Mouse (Mus musculus) layer of hippocampus, adult 18-20 months (tissue): ENCODE data around the gene Slc38a7. TPM values are rescaled to one million over a fixed set of nuclear protein-coding genes. Genes with fewer than 3 reads are reported as not detected.
"Not testable (repeated sequence)": the region's sequence is repeated elsewhere in the genome, so short reads cannot be mapped to it uniquely, and the experiment has no call there.

Experiments
- DNase-seq, 2 experiments: peaks; one replicate each; pipeline ENCODE4 v3.0.0; 2022; ENCODE audit warnings: low spot score in 2 of 2
- total RNA-seq, 2 experiments: library from RNA; stranded (reverse); gene quantifications; 2 replicates each; pipeline ENCODE4 v1.2.3; 2021

The Slc38a7 gene
- total RNA-seq, 2 experiments from 2014 or later: 29.7 to 30.8 TPM

- DNase-seq: no peak
These were observed 44.7 kb downstream of the Slc38a7 start for GRCm38 (mm10) chr8:95808631-95809030.

GRCm38 (mm10) chr8:95807861-95808260 is 45.5 kb downstream of the Slc38a7 start:
- peak; percentile 91 to 97 for DNase-seq

GRCm38 (mm10) chr8:95807331-95807843 is 46.0 kb downstream of the Slc38a7 start, which contains the start of gene Cnot1:
Gene Cnot1, minus strand, starts transcription at chr8:95807464.
- DNase-seq: peak; percentile 99

DNA sequence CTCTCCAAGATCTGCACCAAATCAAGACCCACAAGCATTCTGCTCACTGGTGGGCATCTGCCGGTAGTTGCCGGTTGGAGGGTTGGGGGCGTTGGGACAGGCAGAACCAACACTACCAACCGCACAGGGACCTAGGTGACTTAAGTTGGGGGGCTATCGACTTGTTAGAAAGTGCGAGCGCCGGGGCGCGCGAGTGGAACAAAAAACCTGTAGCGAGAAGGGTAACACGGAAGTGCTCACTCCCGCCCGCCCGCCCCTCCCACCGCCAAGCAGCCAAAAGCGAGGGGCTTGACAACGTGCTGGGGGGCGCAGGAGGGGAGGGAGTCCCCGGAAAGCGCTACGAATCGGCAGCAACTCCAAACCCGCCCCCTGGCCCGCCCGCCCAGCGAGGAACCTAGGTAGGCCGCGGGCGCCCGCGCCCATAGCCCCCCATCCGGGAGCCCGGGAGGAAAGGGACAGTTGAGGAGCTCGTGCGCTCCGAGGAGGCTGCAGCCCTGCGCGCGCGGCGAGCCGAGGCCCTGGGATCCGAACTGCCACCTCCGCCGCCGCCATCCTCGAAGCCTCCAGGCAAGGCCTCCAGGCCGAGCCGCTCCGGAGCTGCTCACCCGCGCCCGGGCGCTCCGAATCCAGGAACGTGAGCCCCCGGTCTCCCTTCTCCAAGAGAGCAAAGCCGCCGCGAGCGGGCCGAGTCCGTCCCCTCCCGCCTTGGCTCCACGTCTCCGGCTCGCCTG is 46.7 kb downstream of the Slc38a7 start:
- peak in 1 of 2 experiments; percentile 11 for DNase-seq

DNA sequence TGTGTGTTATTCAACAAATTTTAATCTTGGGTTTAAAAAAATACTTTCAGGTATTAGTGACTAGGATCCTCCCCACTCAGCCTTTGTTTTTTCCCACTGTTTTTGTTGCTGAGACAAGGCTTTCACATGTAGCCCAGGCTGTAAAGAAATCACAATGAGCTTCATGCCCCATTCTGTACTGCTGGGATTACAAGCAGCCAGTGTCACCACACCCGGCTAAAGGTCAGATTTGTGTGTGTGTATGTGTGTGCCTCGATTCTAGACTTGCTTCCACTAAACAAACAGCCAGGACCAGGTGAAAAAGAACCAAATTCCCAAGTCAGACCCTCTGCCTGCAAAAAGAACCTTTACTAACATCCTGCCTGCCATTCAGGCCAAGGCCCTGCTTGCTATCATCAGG is 47.9 kb downstream of the Slc38a7 start:
- no peak for DNase-seq

GRCm38 (mm10) chr8:95802231-95802630 is 51.1 kb downstream of the Slc38a7 start:
- DNase-seq: no peak

DNA sequence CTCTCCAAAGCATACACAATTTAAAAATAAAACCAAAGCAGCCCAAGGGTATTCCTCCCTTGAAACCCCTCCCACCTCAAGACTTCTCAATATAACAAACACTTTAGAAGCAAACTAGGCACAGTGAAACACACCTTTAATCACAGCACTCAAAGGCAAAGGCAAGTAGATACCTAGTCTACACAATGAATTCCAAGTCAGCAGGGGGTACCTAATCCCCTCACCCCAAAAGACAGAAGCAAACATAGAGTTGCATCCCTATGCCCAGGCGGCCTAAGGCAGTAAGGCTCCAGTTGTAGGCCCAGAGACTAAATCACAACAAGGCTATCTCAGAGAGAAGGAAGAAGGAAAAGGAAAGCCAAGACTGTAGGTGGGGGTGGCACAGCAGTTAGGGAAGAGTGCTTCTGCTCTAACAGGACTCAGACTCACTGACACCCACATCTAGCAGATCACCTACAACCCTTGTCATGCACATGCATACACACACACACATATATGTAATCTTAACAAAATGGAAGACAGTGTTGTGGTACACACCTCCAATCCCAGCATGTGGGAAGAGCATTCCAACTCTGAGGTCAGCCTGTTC is 51.8 kb downstream of the Slc38a7 start:
- DNase-seq: no peak

DNA sequence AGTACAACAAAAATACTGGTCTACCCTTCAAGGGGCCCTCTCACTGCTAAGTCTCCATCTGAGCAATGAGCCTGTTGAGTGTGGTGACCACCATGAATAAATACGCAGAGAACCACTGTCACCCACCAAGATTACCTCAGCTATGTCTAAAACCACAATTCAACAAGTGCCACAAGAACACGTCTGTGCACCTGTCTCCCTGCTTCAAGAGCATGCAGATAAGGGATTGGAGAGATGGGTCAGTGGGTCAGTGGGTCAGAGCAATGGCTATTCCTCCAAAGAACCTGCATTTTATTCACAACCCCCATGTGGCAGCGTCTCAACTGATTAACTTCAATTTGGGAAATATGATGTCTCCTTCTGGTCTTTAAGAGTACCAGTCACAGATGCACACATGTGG is 53.0 kb downstream of the Slc38a7 start:
- DNase-seq: no peak

DNA sequence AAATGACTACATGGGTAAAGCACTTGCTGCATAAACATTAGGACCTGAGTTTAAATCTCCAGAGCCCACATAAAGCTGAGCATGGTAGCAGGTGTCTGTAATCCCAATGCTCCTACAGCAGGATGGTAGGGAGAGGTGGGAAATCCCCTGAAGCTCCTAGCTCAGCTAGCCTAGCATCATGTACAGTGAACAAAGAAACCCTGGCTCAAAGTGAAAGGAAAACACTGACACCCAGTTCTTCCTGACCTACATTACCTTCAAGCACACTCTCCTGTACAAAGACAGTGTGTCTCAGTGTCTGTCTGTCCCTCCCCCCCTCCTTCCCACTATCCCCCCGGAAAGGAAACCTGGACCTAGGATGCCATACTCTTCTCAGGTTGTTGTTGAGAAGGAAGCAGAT is 53.4 kb downstream of the Slc38a7 start:
- no peak for DNase-seq

- no peak for DNase-seq
These were observed 54.2 kb downstream of the Slc38a7 start for GRCm38 (mm10) chr8:95799117-95799516.

DNA sequence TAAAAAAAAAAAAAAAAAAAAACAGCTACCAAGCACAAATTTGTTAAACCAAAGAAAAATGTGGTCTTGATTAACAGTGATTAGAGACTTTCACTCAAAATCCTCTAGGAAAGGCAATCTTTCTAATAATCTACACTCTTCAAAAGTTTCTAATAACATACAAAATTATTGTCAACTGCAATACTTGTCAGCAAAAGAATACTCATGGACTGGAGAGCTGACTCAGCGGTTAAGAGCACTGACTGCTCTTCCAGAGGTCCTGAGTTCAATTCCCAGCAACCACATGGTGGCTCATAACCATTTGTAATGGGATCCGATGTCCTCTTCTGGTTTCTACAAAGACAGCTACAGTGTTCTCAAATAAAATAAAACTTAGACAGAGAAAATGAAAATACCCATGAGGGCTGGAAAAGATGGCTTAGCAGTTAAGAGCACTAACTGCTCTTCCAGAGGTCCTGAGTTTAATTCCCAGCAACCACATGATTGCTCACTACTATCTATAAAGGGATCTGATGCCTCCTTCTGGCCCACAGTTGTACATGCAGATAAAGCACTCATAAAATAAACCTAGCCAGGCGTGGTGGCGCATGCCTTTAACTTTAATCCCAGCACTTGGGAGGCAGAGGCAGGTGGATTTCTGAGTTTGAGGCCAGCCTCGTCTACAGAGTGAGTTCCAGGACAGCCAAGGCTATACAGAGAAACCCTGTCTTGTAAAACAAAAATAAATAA is 57.8 kb downstream of the Slc38a7 start:
- not testable (repeated sequence) for DNase-seq

Other genes with a start within 250 kb of the Slc38a7 start
- 1 to 10 TPM; 2.2 to 3.0 TPM for gene Gins3, start 220.1 kb downstream of the Slc38a7 start, total RNA-seq
- gene Ndrg4, start 176.6 kb downstream of the Slc38a7 start, total RNA-seq: 1,000 to 10,000 TPM; 1,366 to 1,373 TPM
- gene Setd6, start 137.7 kb downstream of the Slc38a7 start, total RNA-seq: 10 to 100 TPM; 17.7 to 22.8 TPM
- gene Cnot1, start 46.1 kb downstream of the Slc38a7 start, total RNA-seq: 100 to 1,000 TPM; 118 to 119 TPM
- gene Sap18b, start 28.2 kb downstream of the Slc38a7 start, total RNA-seq: 100 to 1,000 TPM; 134 to 165 TPM
- 100 to 1,000 TPM; 231 to 234 TPM for gene Got2, start 35.0 kb upstream of the Slc38a7 start, total RNA-seq